In genomic region chr13:75735606-75736005, GRCm38 (mm10) we compare ENCODE assay signal across 22 mouse cellular contexts. TPM values are rescaled to one million over a fixed set of nuclear protein-coding genes. Genes with fewer than 3 reads are reported as not detected.
DNase-seq lines count a peak whose midpoint lies in the region; ATAC-seq and TF ChIP-seq lines count a peak whose summit lies in the region.
"Had no signal": no experiment of that assay in that cellular context is flagged by ENCODE, and none has a peak within 500 bp of the region (broad histone marks: within the 10 kb centered on the region; RNA-seq: fewer than 3 reads in every experiment).

No protein-coding gene starts in this region.

- in situ Hi-C loops in CH12.LX (cut with MboI; ENCODE audit: low pct_ligation_motif_present, low pct_unique_long_range_greater_than_20kb, low sequenced_read_pairs), result no loop called here

- no peak for TF ChIP-seq EP300 in liver, postnatal 0 days (IDR thresholded peaks at IDR 0.05; ENCODE audit: low read depth)
- peak; percentile 97 for TF ChIP-seq EP300 in CH12.LX (IDR thresholded peaks at IDR 0.05; ENCODE audit: low read length)

- WGBS in liver, embryonic 13.5 days (ENCODE audit: insufficient replicate concordance), result 90% methylated on average over 1 of the region's 1 CpGs
- 88% methylated on average over 1 of the region's 1 CpGs for WGBS in liver, postnatal 0 days (ENCODE audit: insufficient replicate concordance)
- 81% methylated on average over 1 of the region's 1 CpGs for WGBS in liver, embryonic 16.5 days (ENCODE audit: insufficient replicate concordance)
- WGBS in intestine, embryonic 15.5 days, result 91% methylated on average over 1 of the region's 1 CpGs

- no peaks in the 10 kb centered on the region for H3K27me3 ChIP-seq in liver, embryonic 13.5 days
- no peaks in the 10 kb centered on the region for H3K27me3 ChIP-seq in liver, postnatal 0 days (ENCODE audit: insufficient read depth, low read length)
- H3K27me3 ChIP-seq in CH12.LX (replicated peaks), result no peaks in the 10 kb centered on the region
- H3K27me3 ChIP-seq in liver, embryonic 16.5 days (ENCODE audit: control insufficient read depth, insufficient read depth, low read depth, low read length), result no peaks in the 10 kb centered on the region
- no peaks in the 10 kb centered on the region for H3K27me3 ChIP-seq in intestine, embryonic 15.5 days (replicated peaks)
- H3K27me3 ChIP-seq: embryonic facial prominence, embryonic 12.5 days; forebrain, embryonic 13.5 days; forebrain, embryonic 15.5 days had no signal

- peak overlapping the region; percentile 39; the same call in 1 of the 2 replicates for H3K9ac ChIP-seq in liver, embryonic 13.5 days
- no peak overlapping the region for H3K9ac ChIP-seq in liver, postnatal 0 days (replicated peaks)
- no peak overlapping the region; the same call in 1 of the 2 replicates for H3K9ac ChIP-seq in CH12.LX (ENCODE audit: insufficient read depth, low read depth)
- no peak overlapping the region for H3K9ac ChIP-seq in liver, embryonic 16.5 days (ENCODE audit: low read depth, low read length)
- H3K9ac ChIP-seq in intestine, embryonic 15.5 days, result no peak overlapping the region
- H3K9ac ChIP-seq: embryonic facial prominence, embryonic 12.5 days; forebrain, embryonic 13.5 days; forebrain, embryonic 15.5 days; forebrain, postnatal 0 days had no signal

- peaks cover 92% of the 10 kb centered on the region for H3K4me1 ChIP-seq in liver, embryonic 13.5 days (replicated peaks)
- H3K4me1 ChIP-seq in liver, postnatal 0 days (ENCODE audit: insufficient read depth), result peaks cover 47% of the 10 kb centered on the region
- peaks cover 15 to 88% of the 10 kb centered on the region in 2 experiments for H3K4me1 ChIP-seq in CH12.LX (ENCODE audit: control insufficient read depth in 1 of 2, insufficient read depth in 2 of 2)
- peaks cover 69% of the 10 kb centered on the region for H3K4me1 ChIP-seq in liver, embryonic 16.5 days (ENCODE audit: control insufficient read depth, low read depth, low read length)
- H3K4me1 ChIP-seq in intestine, embryonic 15.5 days (replicated peaks), result 0 out of 2 replicates have a peak, but pooled peaks cover 2% of the 10 kb centered on the region
- H3K4me1 ChIP-seq: embryonic facial prominence, embryonic 10.5 days; embryonic facial prominence, embryonic 12.5 days; forebrain, embryonic 13.5 days; forebrain, embryonic 15.5 days had no signal

- peak overlapping the region; percentile 14 for H3K27ac ChIP-seq in liver, embryonic 13.5 days
- no peak overlapping the region for H3K27ac ChIP-seq in liver, postnatal 0 days (ENCODE audit: low read depth)
- H3K27ac ChIP-seq in CH12.LX (ENCODE audit: insufficient read depth, low read depth), result 0 out of 2 replicates have a peak overlapping the region, but pooled peaks have one; percentile 26
- H3K27ac ChIP-seq in liver, embryonic 16.5 days (ENCODE audit: low read length), result peak overlapping the region; percentile 5; the same call in 1 of the 2 replicates
- no peak overlapping the region for H3K27ac ChIP-seq in intestine, embryonic 15.5 days
- H3K27ac ChIP-seq: embryonic facial prominence, embryonic 10.5 days; embryonic facial prominence, embryonic 12.5 days; forebrain, embryonic 13.5 days; forebrain, embryonic 15.5 days had no signal

- no peak for DNase-seq in liver, embryonic 13.5 days
- DNase-seq in liver, postnatal 0 days, result no peak
- DNase-seq in A20 (ENCODE audit: low read depth, low spot score) (peak; percentile 49), CH12.LX (ENCODE audit: extremely low read depth) (no peak)
- DNase-seq in layer of hippocampus, postnatal 10 days (ENCODE audit: low spot score in 2 of 2), result no peak
- DNase-seq: adrenal gland, adult 2 months; adrenal gland, postnatal 10 days; adrenal gland, postnatal 25 days; B cell, adult 2 months; cerebellum, adult 11 months; cerebellum, adult 18-20 months; cerebellum, adult 8-10 months; cerebellum, adult 9-11 months; cerebellum, postnatal 25 days; forebrain, postnatal 0 days had no signal

- no peak for ATAC-seq in liver, embryonic 13.5 days (ENCODE audit: low read depth)
- no peak for ATAC-seq in liver, postnatal 0 days
- ATAC-seq in liver, embryonic 16.5 days (ENCODE audit: low read depth), result no peak
- ATAC-seq in intestine, embryonic 15.5 days, result no peak
- ATAC-seq: CD4-positive, CD25-positive, alpha-beta regulatory T cell, adult 4 months; forebrain, embryonic 13.5 days; forebrain, embryonic 15.5 days; forebrain, postnatal 0 days had no signal

- dilution Hi-C loops in CH12.LX (cut with MboI; ENCODE audit: extremely low pct_ligation_motif_present, extremely low pct_unique_long_range_greater_than_20kb, low sequenced_read_pairs), result no loop called here

- TF ChIP-seq RAD21 in CH12.LX (IDR thresholded peaks at IDR 0.05; ENCODE audit: low read depth, low read length), result no peak

- TF ChIP-seq POLR2A in CH12.LX (IDR thresholded peaks at IDR 0.05; ENCODE audit: low read depth, low read length), result no peak

- H3K4me2 ChIP-seq in liver, embryonic 13.5 days, result 0 out of 2 replicates have a peak overlapping the region, but pooled peaks have one; percentile 13
- H3K4me2 ChIP-seq in liver, postnatal 0 days (ENCODE audit: low read depth, low read length), result no peak overlapping the region
- H3K4me2 ChIP-seq in CH12.LX (ENCODE audit: insufficient read depth, low read depth, poor library complexity, severe bottlenecking), result peak overlapping the region; percentile 78
- no peak overlapping the region for H3K4me2 ChIP-seq in liver, embryonic 16.5 days (ENCODE audit: low read depth, low read length)
- H3K4me2 ChIP-seq in intestine, embryonic 15.5 days (replicated peaks), result no peak overlapping the region
- H3K4me2 ChIP-seq: embryonic facial prominence, embryonic 12.5 days; forebrain, embryonic 13.5 days; forebrain, embryonic 15.5 days had no signal

- H3K9me3 ChIP-seq in liver, embryonic 13.5 days (replicated peaks), result no peaks in the 10 kb centered on the region
- no peaks in the 10 kb centered on the region for H3K9me3 ChIP-seq in liver, postnatal 0 days (ENCODE audit: low read length)
- H3K9me3 ChIP-seq in CH12.LX (replicated peaks; ENCODE audit: low read length), result no peaks in the 10 kb centered on the region
- H3K9me3 ChIP-seq in liver, embryonic 16.5 days (replicated peaks; ENCODE audit: control insufficient read depth, low read length), result no peaks in the 10 kb centered on the region
- H3K9me3 ChIP-seq in intestine, embryonic 15.5 days, result no peaks in the 10 kb centered on the region
- H3K9me3 ChIP-seq: embryonic facial prominence, embryonic 10.5 days; embryonic facial prominence, embryonic 12.5 days; forebrain, embryonic 13.5 days; forebrain, embryonic 15.5 days had no signal

- H3K79me2 ChIP-seq in CH12.LX (replicated peaks; ENCODE audit: control insufficient read depth, extremely low read depth, insufficient read depth, poor library complexity, severe bottlenecking), result peaks cover 75% of the 10 kb centered on the region

- H3K36me3 ChIP-seq in liver, embryonic 13.5 days, result peaks cover 15% of the 10 kb centered on the region
- peaks cover 3% of the 10 kb centered on the region; the same call in 1 of the 2 replicates for H3K36me3 ChIP-seq in liver, postnatal 0 days (replicated peaks; ENCODE audit: insufficient read depth, low read length)
- H3K36me3 ChIP-seq in CH12.LX (replicated peaks in 1 of 2; ENCODE audit: control insufficient read depth in 1 of 2, insufficient read depth in 1 of 2, low read length in 1 of 2), result peaks cover 3 to 8% of the 10 kb centered on the region in 2 experiments
- H3K36me3 ChIP-seq in liver, embryonic 16.5 days (ENCODE audit: control insufficient read depth, insufficient read depth), result no peaks in the 10 kb centered on the region
- H3K36me3 ChIP-seq in intestine, embryonic 15.5 days, result no peaks in the 10 kb centered on the region
- H3K36me3 ChIP-seq: embryonic facial prominence, embryonic 10.5 days; embryonic facial prominence, embryonic 12.5 days; forebrain, embryonic 15.5 days had no signal

- H3K4me3 ChIP-seq in liver, embryonic 13.5 days (replicated peaks), result no peak overlapping the region
- no peak overlapping the region for H3K4me3 ChIP-seq in liver, postnatal 0 days (ENCODE audit: low read depth, low read length)
- no peak overlapping the region for H3K4me3 ChIP-seq in CH12.LX (replicated peaks in 1 of 3; ENCODE audit: low read depth in 2 of 3, low read length in 2 of 3, poor library complexity in 1 of 3)
- no peak overlapping the region for H3K4me3 ChIP-seq in liver, embryonic 16.5 days (ENCODE audit: low read depth, low read length)
- no peak overlapping the region for H3K4me3 ChIP-seq in intestine, embryonic 15.5 days (replicated peaks)
- H3K4me3 ChIP-seq: embryonic facial prominence, embryonic 10.5 days; embryonic facial prominence, embryonic 12.5 days; forebrain, embryonic 13.5 days; forebrain, embryonic 15.5 days had no signal

- no peak for TF ChIP-seq CTCF in liver, postnatal 0 days (IDR thresholded peaks at IDR 0.05; ENCODE audit: low read depth)
- TF ChIP-seq CTCF in CH12.LX (conservative IDR thresholded peaks at IDR 0.05 in 1 of 2, IDR thresholded peaks at IDR 0.05 in 1 of 2; ENCODE audit: low read depth in 2 of 2, low read length in 2 of 2), result no peak

TF ChIP-seq in CH12.LX, 34 proteins besides CTCF, POLR2A, EP300 and RAD21 (continues in another document):
- TF ChIP-seq SIN3A (IDR thresholded peaks at IDR 0.05; ENCODE audit: low read length) (peak; percentile 57; the same call in 1 of the 2 replicates), NELFE (IDR thresholded peaks at IDR 0.05; ENCODE audit: low read depth, low read length) (no peak), KAT2A (IDR thresholded peaks at IDR 0.05; ENCODE audit: insufficient replicate concordance, low read length) (no peak), JUND (conservative IDR thresholded peaks at IDR 0.05; ENCODE audit: low read depth, low read length) (peak; percentile 89), CHD2 (IDR thresholded peaks at IDR 0.05; ENCODE audit: low read length) (peak; percentile 48; the same call in 1 of the 2 replicates), MAFK (IDR thresholded peaks at IDR 0.05; ENCODE audit: insufficient replicate concordance, low read length) (0 out of 2 replicates have a peak, but pooled peaks have one; percentile 53), TCF12 (IDR thresholded peaks at IDR 0.05; ENCODE audit: low read depth, low read length) (peak; percentile 76; the same call in 1 of the 2 replicates), ETS1 (conservative IDR thresholded peaks at IDR 0.05; ENCODE audit: low read depth, low read length) (peak; percentile 60; the same call in 1 of the 2 replicates), JUN (IDR thresholded peaks at IDR 0.05; ENCODE audit: insufficient read depth, low read depth, low read length) (peak; percentile 55), NRF1 (IDR thresholded peaks at IDR 0.05; ENCODE audit: low read depth, low read length) (no peak)

RNA-seq across cellular contexts. Expression of gene Ell2, which starts 29.0 kb away (rescaled TPM):
- 38.2 and 49.6 TPM in 2 replicates for polyA plus RNA-seq in liver, embryonic 13.5 days (2015; fragmentation: Nextera tagmentation; extraction: Ambion mirVana)
- polyA plus RNA-seq in liver, postnatal 0 days (2015; fragmentation: Nextera tagmentation; extraction: Ambion mirVana), result 12.1 and 13.7 TPM in 2 replicates
- total RNA-seq in CH12.LX (2012; rRNA removed), result 44.4 and 63.4 TPM in 2 replicates
- total RNA-seq in CH12.LX (2014; rRNA removed), result 50.9 and 51.3 TPM in 2 replicates
- 114 and 123 TPM in 2 replicates for polyA plus RNA-seq in CH12.LX (2012; ENCODE audit: insufficient read length, low read depth)
- polyA plus RNA-seq in liver, embryonic 16.5 days (2015; fragmentation: Nextera tagmentation; extraction: Ambion mirVana), result 30.3 and 31.2 TPM in 2 replicates
- 5.7 and 6.3 TPM in 2 replicates for polyA plus RNA-seq in intestine, embryonic 15.5 days (2015; fragmentation: Nextera tagmentation; extraction: Ambion mirVana)
- 10 to 100 TPM; 18.3 to 26.1 TPM for total RNA-seq in layer of hippocampus, postnatal 10 days (2021)

Comparison
In these comparisons a context has a peak if more than half of its experiments do, and no peak if none do; other contexts are left out.
1. H3K27ac ChIP-seq: peak in liver, embryonic 13.5 days (single experiment), CH12.LX (single experiment) and liver, embryonic 16.5 days (single experiment); none in liver, postnatal 0 days (single experiment) and intestine, embryonic 15.5 days (single experiment).
2. H3K4me2 ChIP-seq: peak in liver, embryonic 13.5 days (single experiment) and CH12.LX (single experiment); none in liver, postnatal 0 days (single experiment), liver, embryonic 16.5 days (single experiment) and intestine, embryonic 15.5 days (single experiment).